Mouse (Mus musculus) spleen, postnatal 36 days (tissue): Measurements from ENCODE around the gene Csk.

Source experiments
- DNase-seq, 2 experiments: peaks; one replicate each; pipeline ENCODE4 v3.0.0; 2022; ENCODE audit warnings: low spot score in 2 of 2, mixed read lengths in 1 of 2

The Csk gene

DNA sequence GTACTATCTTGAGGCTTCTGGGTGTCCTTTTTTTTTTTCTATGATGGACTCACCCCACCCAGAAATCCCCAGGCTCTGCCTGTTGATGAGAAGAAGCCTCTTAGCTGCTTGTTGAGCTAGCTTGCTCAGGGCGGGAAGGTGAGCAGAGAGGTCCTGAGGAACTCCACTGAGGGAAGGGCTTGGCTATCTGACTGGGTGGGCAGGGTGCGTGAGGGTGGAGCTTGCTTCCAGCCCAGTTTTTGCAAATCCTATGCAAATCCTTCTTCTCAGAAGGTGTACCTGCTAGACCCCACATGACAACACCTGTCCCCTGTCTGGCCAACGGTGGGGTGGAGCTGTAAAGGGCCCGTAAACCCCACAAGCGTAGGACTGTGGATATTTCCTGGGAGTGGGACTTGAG, at the start of gene Csk:
Gene Csk (minus strand): TSS at position 349 of the 400 bp plus-strand sequence.
- peak; percentile 50 to 58 for DNase-seq

- no peak for DNase-seq
Observed at GRCm38 (mm10) chr9:57698466-57699150, 45.2 kb upstream of the Csk start.

DNA sequence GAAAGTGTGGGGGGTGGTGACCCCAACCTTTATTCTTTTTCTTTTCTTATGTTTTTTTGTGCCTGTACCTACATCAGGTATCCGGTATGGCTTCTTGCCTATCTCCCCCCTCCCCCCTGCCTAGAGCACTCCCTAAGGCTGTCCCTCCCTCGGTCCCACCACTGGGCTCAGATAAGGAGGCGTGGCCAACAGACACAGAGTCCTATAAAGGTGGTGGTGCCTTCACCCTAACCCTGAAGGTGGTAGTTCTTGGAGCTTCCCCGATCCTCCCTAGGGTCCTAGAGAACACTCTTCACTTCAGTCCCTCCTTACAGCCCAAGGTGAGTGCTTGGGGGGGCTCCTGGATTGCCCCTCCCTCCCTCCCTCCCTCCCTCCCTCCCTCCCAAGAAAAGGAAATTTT, 43.9 kb upstream of the Csk start:
- no peak for DNase-seq

GRCm38 (mm10) chr9:57696380-57697285, 43.2 kb upstream of the Csk start:
- no peak for DNase-seq

GRCm38 (mm10) chr9:57694108-57694507, 40.7 kb upstream of the Csk start:
- no peak for DNase-seq

- DNase-seq, result no peak
Observed at GRCm38 (mm10) chr9:57688606-57689005, 35.2 kb upstream of the Csk start.

- DNase-seq, result peak in 1 of 2 experiments; percentile 16
Observed at GRCm38 (mm10) chr9:57688158-57688557, 34.7 kb upstream of the Csk start.

DNA sequence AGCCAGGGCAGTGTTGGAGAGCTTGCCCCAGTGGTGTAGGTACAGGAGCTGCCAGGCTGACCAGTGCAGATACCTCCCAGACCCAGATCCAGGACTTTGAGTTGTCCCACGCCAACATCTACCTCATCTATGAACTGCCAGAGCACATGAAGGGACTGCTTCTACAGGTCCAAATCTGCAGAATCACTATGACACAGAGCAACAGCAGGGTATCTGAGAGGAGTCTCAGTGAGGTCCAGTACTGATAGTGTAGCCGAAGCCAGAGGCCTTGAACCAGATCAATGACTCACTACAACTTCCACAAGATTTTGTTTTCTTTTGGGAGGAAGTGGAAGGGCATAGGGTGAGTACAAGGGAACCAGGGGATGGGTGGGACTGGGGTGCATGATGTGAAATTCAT, 34.3 kb upstream of the Csk start, which contains the start of gene Cyp1a1:
Gene Cyp1a1 (plus strand): TSS at position 178 of the 400 bp plus-strand sequence.
- no peak for DNase-seq

DNA sequence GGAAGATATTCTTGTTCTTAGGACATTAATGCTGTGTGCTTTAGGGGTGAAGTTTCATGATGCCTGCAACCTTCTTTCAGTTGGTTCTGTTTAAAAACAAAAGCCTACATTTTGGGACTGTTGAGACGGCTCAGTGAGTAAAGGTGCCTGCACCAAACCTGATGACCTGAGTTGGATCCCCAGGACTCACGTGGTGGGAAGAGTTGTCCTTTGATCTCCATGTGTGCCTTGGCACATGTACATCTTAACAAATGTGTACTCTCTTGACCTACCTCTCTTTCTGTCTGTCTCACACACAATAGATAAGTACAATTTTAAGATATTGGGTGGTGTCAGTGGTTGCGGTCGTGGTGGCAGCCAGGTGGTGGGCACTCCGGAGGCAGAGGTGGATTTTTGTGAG, 32.6 kb upstream of the Csk start:
- no peak for DNase-seq

GRCm38 (mm10) chr9:57683520-57683919, 30.1 kb upstream of the Csk start, which contains the start of gene Cyp1a2:
TSS of gene Cyp1a2 (minus strand) at chr9:57683703.
- DNase-seq, result no peak

- no peak for DNase-seq
Observed at GRCm38 (mm10) chr9:57681411-57681810, 28.0 kb upstream of the Csk start.

DNA sequence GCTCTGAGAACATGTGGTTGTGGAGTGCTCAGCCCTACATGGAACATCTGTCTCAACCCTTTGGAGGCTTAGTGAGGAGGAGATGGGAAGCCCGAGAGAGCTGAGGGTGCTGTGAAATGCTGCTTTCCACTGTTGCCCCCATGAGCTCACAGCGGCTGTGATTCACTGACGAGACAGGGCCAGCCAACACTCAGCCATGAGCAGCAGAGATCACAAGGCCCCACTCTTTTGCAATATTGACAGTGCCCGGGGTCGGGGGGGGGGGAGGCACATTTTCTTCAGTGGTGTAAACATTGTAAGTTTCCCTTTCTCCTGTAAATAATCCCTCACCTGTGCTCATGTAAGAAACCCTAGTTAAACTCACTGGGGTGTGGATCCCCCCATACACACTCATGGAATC, 18.1 kb upstream of the Csk start:
- DNase-seq, result no peak

GRCm38 (mm10) chr9:57671037-57671436, 17.6 kb upstream of the Csk start:
- DNase-seq, result no peak

- no peak for DNase-seq
Observed at GRCm38 (mm10) chr9:57669566-57669965, 16.1 kb upstream of the Csk start.

- no peak for DNase-seq
Observed at GRCm38 (mm10) chr9:57668277-57668676, 14.8 kb upstream of the Csk start.

- DNase-seq, result no peak
Observed at GRCm38 (mm10) chr9:57667817-57668216, 14.4 kb upstream of the Csk start.

GRCm38 (mm10) chr9:57667136-57667535, 13.7 kb upstream of the Csk start:
- no peak for DNase-seq

GRCm38 (mm10) chr9:57666536-57666935, 13.1 kb upstream of the Csk start:
- no peak for DNase-seq

DNA sequence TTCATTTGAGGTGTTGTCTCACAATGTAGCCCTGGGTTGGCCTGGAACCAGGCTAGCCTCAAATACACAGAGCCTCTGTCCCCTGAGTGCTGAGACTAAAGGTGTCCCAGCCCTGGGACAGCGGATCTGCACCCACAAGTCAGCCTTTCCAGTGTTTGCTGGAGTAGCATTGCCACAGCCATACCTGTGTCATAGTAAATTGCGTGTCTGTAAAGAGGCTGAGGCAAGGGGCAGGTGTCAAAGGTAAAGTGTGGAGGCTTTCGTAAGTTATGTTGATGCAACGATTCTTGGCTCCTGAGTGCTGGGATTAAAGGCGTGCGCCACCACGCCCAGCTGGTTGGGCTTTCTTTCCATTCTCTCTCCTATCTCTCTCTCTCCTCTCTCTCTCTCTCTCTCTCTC, 11.2 kb upstream of the Csk start:
- DNase-seq, result no peak

- no peak for DNase-seq
Observed at GRCm38 (mm10) chr9:57661552-57661951, 8.1 kb upstream of the Csk start.

DNA sequence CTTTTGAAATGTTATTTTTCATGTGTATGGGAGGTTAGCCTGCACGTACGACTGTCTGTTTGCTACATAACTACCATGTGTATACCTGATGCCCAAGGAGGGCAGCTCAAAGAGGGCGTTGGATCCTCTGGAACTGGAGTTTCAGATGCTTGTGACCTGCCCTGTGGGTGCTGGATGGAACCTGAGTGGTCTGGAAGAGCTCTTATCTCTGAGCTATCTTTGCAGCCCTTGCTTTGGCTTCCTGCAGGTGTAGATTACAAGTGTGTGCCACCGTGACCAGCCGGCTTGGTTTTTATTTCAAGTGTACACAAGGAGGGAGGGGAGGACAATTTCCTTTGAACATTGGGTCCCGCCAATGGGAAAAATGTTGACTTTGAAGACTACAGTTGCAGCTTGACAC, 7.1 kb upstream of the Csk start:
- DNase-seq, result peak in 1 of 2 experiments; percentile 40

DNA sequence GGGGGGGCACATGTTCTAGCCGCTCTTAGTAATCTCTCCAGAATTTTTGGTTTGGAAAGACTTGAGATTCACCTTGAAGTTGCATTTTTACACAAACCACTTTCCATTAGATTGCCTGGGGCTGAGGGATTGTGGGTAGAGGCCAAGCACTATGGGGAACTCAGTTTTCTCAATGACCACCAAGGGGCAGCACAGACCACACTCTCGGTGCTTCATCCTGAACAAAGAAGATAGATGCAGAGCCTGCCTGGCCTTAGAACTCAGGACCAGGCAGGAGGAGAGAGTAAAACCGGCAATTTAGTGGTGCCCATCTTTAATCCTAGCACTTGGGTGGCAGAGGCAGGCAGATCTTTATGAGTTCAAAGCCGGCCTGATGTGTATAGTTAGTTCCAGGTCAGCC, 6.3 kb upstream of the Csk start:
- DNase-seq, result peak; percentile 71 to 76

DNA sequence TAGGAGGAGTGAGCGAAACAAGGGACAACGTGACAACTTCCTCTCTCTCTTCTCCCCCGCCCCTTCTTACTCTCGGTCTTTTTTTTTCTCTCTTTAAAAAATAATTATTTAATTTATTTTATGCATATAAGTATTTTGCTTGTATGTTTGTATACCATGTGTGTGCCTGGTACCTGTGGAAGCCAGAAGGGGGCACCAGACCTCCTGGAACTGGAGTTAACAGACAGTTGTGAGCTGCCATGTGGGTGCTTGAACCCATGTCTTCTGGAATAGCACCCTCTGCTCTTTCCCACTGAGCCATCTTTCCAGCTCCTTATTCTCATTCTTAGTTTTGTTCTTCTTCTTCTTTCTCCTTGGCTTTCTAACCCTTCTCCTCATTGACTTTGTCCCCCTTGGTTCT, 5.5 kb upstream of the Csk start:
- no peak for DNase-seq
